Mouse (Mus musculus): ENCODE results near the gene Lhx9.

DNA sequence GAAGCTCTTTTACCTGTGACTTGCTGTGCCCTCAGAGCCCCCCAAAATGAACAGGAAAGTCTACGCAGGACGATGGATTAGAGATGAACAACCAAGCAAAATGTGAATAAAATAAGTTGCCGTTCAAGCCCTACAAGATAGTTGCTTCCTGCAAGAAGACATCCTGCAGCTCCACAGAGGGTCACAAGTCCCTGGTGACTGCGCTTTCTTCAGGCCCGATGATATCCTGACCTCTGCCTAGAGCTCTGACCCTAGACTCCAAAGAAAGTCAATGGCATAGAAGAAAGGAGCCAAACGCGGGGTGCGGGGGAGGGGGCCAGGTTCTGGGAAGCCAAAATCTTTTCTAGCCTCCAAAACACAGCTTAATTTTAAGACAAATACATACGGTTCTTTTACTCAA lies 1.8 kb downstream of the Lhx9 start:
- TF ChIP-seq POLR2A (IDR thresholded peaks at IDR 0.05; ENCODE audit: low read depth, low read length) (no peak), CTCF (IDR thresholded peaks at IDR 0.05; ENCODE audit: extremely low read depth, insufficient read depth, insufficient read length, insufficient replicate concordance) (no peak)
